Mouse (Mus musculus): ENCODE results near the gene Sh3bgr.
A peak's percentile ranks its signal among the peaks of the same experiment; 100 is the strongest.

DNA sequence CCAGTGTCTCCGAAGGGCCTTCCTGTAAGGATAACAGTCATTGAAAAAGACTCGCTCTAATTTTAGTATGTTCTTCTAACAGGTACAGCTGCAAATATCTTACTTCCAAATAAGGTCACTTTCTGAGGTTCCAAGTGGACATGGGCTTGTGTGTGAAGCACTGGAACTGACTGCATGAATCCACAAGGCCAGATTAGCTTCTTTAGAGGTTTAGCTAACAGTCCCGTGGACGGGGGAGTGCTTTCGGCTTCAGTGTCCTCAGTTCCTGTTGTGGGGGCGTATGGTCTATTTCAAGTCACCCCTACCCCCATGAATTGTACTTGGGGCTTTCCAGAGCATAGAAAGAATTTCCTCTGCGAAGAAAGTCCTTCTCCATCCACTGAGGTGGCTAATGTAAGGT, 10.6 kb downstream of the Sh3bgr start:
- TF ChIP-seq CTCF (conservative IDR thresholded peaks at IDR 0.05 in 1 of 2, IDR thresholded peaks at IDR 0.05 in 1 of 2; ENCODE audit: low read depth in 2 of 2, low read length in 2 of 2) = no peak
- peak; percentile 80; the same call in 1 of the 2 replicates for TF ChIP-seq MEF2A (IDR thresholded peaks at IDR 0.05; ENCODE audit: borderline replicate concordance, low read depth, low read length)
- TF ChIP-seq USF1 (IDR thresholded peaks at IDR 0.05; ENCODE audit: low read depth, low read length) = no peak
- no peak for TF ChIP-seq POLR2A (IDR thresholded peaks at IDR 0.05; ENCODE audit: low read depth, low read length)
- TF ChIP-seq USF2 (conservative IDR thresholded peaks at IDR 0.05; ENCODE audit: low read depth, low read length) = no peak
- no peak for TF ChIP-seq HCFC1 (IDR thresholded peaks at IDR 0.05; ENCODE audit: low read depth, low read length)
- no peak for TF ChIP-seq JUN (IDR thresholded peaks at IDR 0.05; ENCODE audit: insufficient read depth, low read depth, low read length)
- 0 out of 2 replicates have a peak, but pooled peaks have one; percentile 54 for TF ChIP-seq TBP (conservative IDR thresholded peaks at IDR 0.05; ENCODE audit: low read depth, low read length)
- peak; percentile 51; the same call in 1 of the 2 replicates for TF ChIP-seq CHD2 (IDR thresholded peaks at IDR 0.05; ENCODE audit: low read length)

Data from CH12.LX (cell line).